Mouse (Mus musculus): Measurements from ENCODE around the gene Xpo4.

GRCm38 (mm10) chr14:57542231-57542630 is 123.0 kb downstream of the Xpo4 start:
- no peak for TF ChIP-seq CTCF (IDR thresholded peaks at IDR 0.05; ENCODE audit: low read depth, low read length)
- no peak for TF ChIP-seq POLR2A (IDR thresholded peaks at IDR 0.05; ENCODE audit: borderline replicate concordance, low read depth, low read length)

Data from bone marrow macrophage, adult 2 months (primary cell).